Mouse (Mus musculus) right cerebral cortex, postnatal 36 days (tissue): ENCODE measurements around the gene E130114P18Rik.
A peak's percentile ranks its signal among the peaks of the same experiment; 100 is the strongest.

Experiments
- DNase-seq, 2 experiments: peaks; one replicate each; pipeline ENCODE4 v3.0.0; 2022; ENCODE audit warnings: low spot score in 2 of 2, mixed read lengths in 1 of 2

E130114P18Rik gene

GRCm38 (mm10) chr4:97609329-97609728 is 168.5 kb downstream of the E130114P18Rik start:
- DNase-seq, result no peak

DNA sequence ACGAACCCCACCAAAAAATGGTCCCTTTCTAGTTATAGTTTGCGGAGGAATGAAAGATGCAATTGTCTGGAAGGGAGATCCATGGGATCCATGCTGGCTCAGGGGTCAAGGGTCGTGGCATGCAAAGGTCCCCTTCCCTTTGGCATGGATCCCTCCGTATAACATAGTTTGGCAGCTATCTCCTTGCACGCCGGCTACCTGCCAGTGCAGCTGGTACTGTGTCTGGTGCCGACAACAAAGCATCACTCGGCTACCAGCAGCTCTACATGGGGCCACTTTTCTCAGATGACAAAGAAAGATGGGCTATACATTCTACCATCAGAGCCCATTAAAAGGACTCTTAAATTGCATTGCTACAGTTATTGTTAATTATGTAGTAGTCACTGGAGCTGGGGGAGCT is 169.2 kb downstream of the E130114P18Rik start:
- DNase-seq, result no peak

- no peak for DNase-seq
These were observed 169.7 kb downstream of the E130114P18Rik start for GRCm38 (mm10) chr4:97608134-97608533.

- no peak for DNase-seq
These were observed 170.7 kb downstream of the E130114P18Rik start for GRCm38 (mm10) chr4:97607169-97607568.

- DNase-seq, result no peak
These were observed 171.4 kb downstream of the E130114P18Rik start for GRCm38 (mm10) chr4:97606524-97606923.

DNA sequence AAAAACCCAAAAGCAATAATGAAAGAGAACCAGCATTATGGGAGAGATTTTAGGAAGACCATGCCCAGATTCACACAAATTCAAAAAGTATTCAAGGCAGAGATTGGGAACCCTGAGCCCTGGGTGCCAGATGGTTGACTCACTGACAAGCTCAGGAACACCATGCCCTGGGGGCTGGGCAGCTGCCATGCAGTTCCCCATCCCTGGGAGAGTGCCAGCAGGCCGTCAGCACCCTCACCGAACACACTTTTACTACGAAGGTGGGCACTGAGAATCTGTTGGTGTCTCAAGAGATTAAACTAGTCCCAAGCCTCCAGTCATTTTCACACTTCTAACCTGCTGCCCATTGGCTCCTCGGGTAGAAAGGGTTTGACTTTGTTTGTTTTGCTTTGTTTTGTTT is 175.3 kb downstream of the E130114P18Rik start:
- no peak for DNase-seq

DNA sequence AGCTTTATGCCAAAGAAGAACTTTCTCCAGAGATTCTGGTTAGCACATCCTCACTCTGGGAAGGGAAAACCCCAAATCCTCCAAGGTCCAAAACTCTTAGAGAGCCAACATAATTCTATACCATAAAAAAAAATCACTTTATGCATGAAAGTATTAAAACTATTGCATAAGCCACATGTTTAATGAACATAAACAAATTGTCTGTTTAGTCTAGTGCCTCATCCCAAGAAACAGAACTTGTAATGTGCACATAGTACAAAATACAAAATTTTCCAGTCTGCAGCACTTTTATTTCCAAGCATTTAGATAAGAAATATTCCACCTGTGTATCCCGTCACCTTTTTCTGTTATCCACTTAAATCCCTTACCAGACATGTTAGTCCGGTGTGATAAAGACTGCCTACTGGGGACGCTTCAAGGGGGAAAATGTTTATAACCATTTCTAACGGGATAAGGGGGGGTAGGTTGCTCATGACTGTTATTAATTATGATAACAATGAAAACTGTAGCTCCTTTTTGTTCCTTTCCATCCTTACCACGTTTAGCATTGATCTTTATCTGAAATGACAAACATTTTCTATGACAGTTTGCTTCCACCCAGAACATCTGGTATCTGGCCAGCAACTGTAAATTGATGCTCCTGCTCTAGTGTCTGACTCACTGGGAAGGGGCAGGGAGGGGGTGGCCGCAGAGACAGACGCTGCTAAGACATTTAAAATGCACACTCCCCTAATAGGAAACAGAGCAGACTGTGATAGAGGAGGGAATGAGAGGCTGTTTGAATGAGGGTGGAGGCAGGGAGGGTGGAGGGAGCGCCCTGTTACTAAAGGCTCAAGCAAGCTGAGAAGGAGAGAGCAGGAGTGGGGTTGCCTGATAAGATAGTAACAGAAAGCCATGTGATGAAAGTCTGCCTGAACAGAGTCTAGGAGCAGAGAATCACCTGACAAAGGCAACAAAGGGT is 176.7 kb downstream of the E130114P18Rik start:
- no peak for DNase-seq

DNA sequence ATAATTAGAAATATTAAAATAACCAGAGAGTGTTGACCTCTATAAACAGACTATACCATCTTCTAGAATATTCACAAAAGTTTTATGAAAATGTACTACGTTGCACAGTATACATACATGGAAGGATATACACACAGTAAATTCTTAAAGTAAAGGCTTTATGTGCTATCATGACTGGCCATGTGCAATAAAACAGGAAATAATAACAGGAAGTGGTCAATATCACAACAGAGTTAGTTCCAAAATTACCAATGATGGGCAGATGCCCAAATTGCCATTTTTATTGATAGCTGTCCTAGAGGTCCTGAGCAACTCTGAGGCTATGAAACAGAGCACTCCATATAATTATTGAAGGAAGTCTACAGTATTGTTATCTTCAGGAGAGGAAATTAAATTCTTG is 180.4 kb downstream of the E130114P18Rik start:
- no peak for DNase-seq

DNA sequence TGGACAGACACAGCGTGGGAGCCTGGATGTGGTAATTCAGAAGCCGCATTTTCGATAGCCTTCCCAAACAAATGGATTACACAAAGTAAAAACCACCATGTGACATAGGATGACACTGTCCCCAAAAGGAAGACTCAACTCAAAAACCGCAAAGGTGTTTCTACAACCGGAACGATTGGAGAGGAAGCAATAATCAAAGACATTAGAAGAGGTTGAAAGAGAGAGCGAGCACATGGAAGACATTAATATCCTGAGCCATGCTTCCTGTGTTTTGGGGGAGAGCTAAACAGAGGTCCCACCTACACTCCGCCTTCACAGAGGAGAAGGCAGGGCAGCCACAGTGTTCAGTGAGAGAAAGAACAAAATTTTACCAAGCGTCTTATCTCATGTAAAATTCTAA is 181.5 kb downstream of the E130114P18Rik start:
- DNase-seq, result no peak

DNA sequence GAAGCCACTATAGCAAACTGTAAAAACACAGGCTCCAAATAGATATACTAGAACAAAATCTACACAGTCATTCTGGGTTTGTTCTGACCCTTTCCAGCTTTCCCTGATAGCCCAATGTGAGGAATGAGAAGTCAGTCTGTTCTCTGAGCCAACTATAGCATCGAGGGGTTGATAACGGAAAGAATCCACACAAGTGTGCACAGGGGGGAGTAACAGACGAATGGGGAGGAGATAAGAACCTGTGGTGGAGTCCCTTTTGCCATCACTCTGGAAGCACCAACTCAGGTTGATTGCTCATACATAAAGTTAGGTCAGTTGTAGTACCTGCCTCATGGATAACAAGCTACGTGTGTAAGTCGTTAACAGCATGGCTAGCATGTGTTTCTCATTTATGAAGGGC is 184.0 kb downstream of the E130114P18Rik start:
- DNase-seq, result no peak

DNA sequence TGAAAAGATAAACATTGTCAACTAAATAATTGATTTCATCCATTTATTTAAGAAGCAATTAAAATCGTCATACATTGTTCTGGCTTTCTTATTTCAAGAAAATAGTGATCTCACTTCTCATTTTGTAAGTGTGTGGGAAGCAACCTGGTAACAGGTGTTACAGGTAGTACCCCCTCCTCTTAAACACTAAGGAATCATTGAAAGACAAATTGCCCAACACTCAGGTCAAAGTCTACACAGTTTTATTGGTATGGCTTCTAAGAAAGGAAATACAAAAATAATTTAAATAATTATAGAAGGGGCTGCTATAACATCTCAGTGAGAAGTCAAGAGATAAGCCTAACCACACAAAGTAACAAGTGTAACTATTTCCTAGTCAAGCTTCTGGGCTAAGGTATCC is 188.1 kb downstream of the E130114P18Rik start:
- no peak for DNase-seq

GRCm38 (mm10) chr4:97587412-97588010 is 190.4 kb downstream of the E130114P18Rik start:
- no peak for DNase-seq

GRCm38 (mm10) chr4:97585170-97585569 is 192.7 kb downstream of the E130114P18Rik start:
- no peak for DNase-seq

DNA sequence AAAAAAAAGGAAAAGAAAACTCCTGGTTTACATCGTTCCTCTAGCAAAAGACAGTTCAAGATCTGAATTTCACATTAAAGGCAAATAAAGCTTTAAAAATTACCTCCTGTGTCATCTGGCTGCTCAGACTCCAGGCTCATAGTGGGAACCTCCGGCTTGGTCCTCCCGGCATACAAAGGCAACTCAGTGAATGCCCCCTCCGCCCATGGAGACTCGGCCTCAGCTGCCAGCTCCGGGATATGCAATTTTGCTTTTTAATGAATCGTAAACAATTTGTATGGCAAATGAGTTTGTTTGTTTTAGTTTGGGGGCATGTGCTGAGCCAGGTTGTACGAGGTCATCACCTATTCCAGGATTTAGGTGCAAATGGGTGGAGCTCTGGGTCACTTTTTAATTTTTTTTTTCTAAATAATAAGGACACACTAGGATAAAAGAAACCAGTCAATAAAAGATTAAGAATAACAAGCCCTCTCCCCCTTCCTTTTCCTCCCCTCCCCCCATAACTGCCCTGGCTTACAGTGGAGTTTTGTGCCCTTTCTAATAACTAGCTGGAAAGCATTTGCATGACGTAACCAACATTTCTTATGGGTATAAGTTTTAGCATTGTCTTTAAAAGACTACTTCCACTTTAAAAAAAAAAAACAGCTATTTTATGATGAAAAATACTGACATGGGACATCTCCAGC is 193.3 kb downstream of the E130114P18Rik start:
- DNase-seq, result no peak

GRCm38 (mm10) chr4:97582796-97583430 is 195.0 kb downstream of the E130114P18Rik start:
- DNase-seq, result no peak

GRCm38 (mm10) chr4:97582064-97582415 is 195.8 kb downstream of the E130114P18Rik start:
- no peak for DNase-seq

GRCm38 (mm10) chr4:97581314-97582063 is 196.4 kb downstream of the E130114P18Rik start:
- DNase-seq, result no peak

DNA sequence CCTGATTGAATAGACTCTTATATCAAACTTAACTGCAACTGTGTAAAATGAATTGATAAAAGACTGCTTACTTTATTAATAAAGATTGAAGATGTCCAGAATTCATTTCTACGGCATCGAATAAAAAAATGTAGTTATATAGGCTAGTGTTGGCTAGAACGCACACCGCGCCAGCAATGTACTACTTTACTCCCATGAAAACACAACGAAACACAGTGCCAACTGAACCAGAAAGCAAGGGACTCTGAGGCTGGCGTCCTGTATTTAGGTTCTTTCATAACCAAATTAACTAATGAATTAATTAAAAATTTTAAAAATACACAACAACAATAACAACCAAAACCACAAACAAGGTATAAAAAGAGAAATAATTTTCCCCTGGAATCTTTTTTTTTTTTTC is 197.0 kb downstream of the E130114P18Rik start:
- DNase-seq, result no peak

- DNase-seq, result no peak
These were observed 199.2 kb downstream of the E130114P18Rik start for GRCm38 (mm10) chr4:97578571-97579165.

- DNase-seq, result no peak
These were observed 200.4 kb downstream of the E130114P18Rik start for GRCm38 (mm10) chr4:97577431-97577830.

GRCm38 (mm10) chr4:97575447-97575846 is 202.4 kb downstream of the E130114P18Rik start:
- peak in 1 of 2 experiments; percentile 34 for DNase-seq
